ENCODE assay signal across 13 mouse cellular contexts in genomic region chr19:46481756-46482155, GRCm38 (mm10). TPM values are rescaled to one million over a fixed set of nuclear protein-coding genes. Genes with fewer than 3 reads are reported as not detected.
DNase-seq lines count a peak whose midpoint lies in the region; ATAC-seq and TF ChIP-seq lines count a peak whose summit lies in the region.
"Had no signal": no experiment of that assay in that cellular context is flagged by ENCODE, and none has a peak within 500 bp of the region (broad histone marks: within the 10 kb centered on the region; RNA-seq: fewer than 3 reads in every experiment).

No protein-coding gene starts in this region.

- peaks cover 97% of the 10 kb centered on the region for H3K4me1 ChIP-seq in heart, embryonic 15.5 days (replicated peaks)
- H3K4me1 ChIP-seq in heart, adult 2 months (ENCODE audit: control insufficient read depth, insufficient read depth, low read length) = peaks cover 53% of the 10 kb centered on the region

- no peak for DNase-seq in heart, adult 9 months (ENCODE audit: low spot score in 2 of 2)
- peak; percentile 44 for DNase-seq in testis, postnatal 10 days (ENCODE audit: low spot score)
- DNase-seq in testis, postnatal 14 days (ENCODE audit: low spot score) = no peak
- peak; percentile 54 for DNase-seq in lung, postnatal 36 days
- DNase-seq in thymus, postnatal 25 days = no peak
- DNase-seq in heart, adult 2 months = no peak
- no peak for DNase-seq in ovary, adult 18-20 months (ENCODE audit: low spot score)
- DNase-seq: cerebellum, adult 9-11 months; liver had no signal

- H3K27ac ChIP-seq in heart, embryonic 15.5 days = 0 out of 2 replicates have a peak overlapping the region, but pooled peaks have one; percentile 13
- no peak overlapping the region for H3K27ac ChIP-seq in heart, adult 2 months

- no peak for TF ChIP-seq EP300 in heart, adult 2 months (IDR thresholded peaks at IDR 0.05; ENCODE audit: insufficient read depth, low read depth, low read length)

- no peaks in the 10 kb centered on the region for H3K79me2 ChIP-seq in heart, adult 2 months (replicated peaks; ENCODE audit: control insufficient read depth, insufficient read depth, low read length)

- H3K4me2 ChIP-seq in heart, embryonic 15.5 days = no peak overlapping the region
- H3K4me2 ChIP-seq: intestine, embryonic 15.5 days had no signal

- H3K36me3 ChIP-seq in heart, embryonic 15.5 days = no peaks in the 10 kb centered on the region
- H3K36me3 ChIP-seq in heart, adult 2 months (ENCODE audit: control insufficient read depth, insufficient read depth, low read length) = peaks cover 2% of the 10 kb centered on the region; the same call in 1 of the 2 replicates
- H3K36me3 ChIP-seq: intestine, embryonic 15.5 days had no signal

- TF ChIP-seq CTCF in heart, adult 2 months (IDR thresholded peaks at IDR 0.05) = no peak

- no peak overlapping the region for H3K9ac ChIP-seq in heart, embryonic 15.5 days
- no peak overlapping the region for H3K9ac ChIP-seq in heart, adult 2 months (ENCODE audit: low read depth, low read length)
- H3K9ac ChIP-seq: intestine, embryonic 15.5 days had no signal

- 20% methylated on average over 4 of the region's 4 CpGs for WGBS in heart, embryonic 15.5 days
- 35% methylated on average over 4 of the region's 4 CpGs for WGBS in heart, adult 2 months

- no peak for ATAC-seq in heart, embryonic 15.5 days (replicated peaks; ENCODE audit: insufficient number of reproducible peaks, insufficient read depth, low FRiP score, low read depth)
- ATAC-seq: CD4-positive, CD25-positive, alpha-beta regulatory T cell, adult 4 months; intestine, embryonic 15.5 days had no signal

- no peaks in the 10 kb centered on the region for H3K27me3 ChIP-seq in heart, embryonic 15.5 days
- no peaks in the 10 kb centered on the region for H3K27me3 ChIP-seq in heart, adult 2 months (ENCODE audit: control insufficient read depth, insufficient read depth, low read length)
- H3K27me3 ChIP-seq: intestine, embryonic 15.5 days had no signal

- TF ChIP-seq POLR2A in heart, adult 2 months (IDR thresholded peaks at IDR 0.05; ENCODE audit: insufficient read depth, low read depth, low read length) = no peak

- H3K4me3 ChIP-seq in heart, embryonic 15.5 days = no peak overlapping the region
- H3K4me3 ChIP-seq in heart, adult 2 months = no peak overlapping the region
- H3K4me3 ChIP-seq: erythroblast, embryonic 14.5 days; intestine, embryonic 15.5 days had no signal

- intact Hi-C loops in heart, adult 2 months (cut with DNase I) = no loop called here

- H3K9me3 ChIP-seq in heart, embryonic 15.5 days (replicated peaks) = no peaks in the 10 kb centered on the region
- H3K9me3 ChIP-seq: intestine, embryonic 15.5 days had no signal

RNA-seq across cellular contexts. Expression of gene Trim8, which starts 19.7 kb away (rescaled TPM):
- 15.9 and 19.2 TPM in 2 replicates for polyA plus RNA-seq in heart, embryonic 15.5 days (2015; fragmentation: Nextera tagmentation; extraction: Ambion mirVana)
- total RNA-seq in heart, adult 2 months (2021) = 10 to 100 TPM; 39.2 to 39.8 TPM
- 17.2 and 24.1 TPM in 2 replicates for polyA plus RNA-seq in heart, adult 2 months (2012; rRNA removed)

Comparison
In these comparisons a context has a peak if more than half of its experiments do, and no peak if none do; other contexts are left out.
1. DNase-seq: peak in testis, postnatal 10 days (single experiment) and lung, postnatal 36 days (single experiment); none in heart, adult 9 months (0 of 2), testis, postnatal 14 days (single experiment), thymus, postnatal 25 days (single experiment), heart, adult 2 months (0 of 2) and ovary, adult 18-20 months (single experiment).